ENCODE assay signal across 18 mouse cellular contexts in the genomic region with DNA sequence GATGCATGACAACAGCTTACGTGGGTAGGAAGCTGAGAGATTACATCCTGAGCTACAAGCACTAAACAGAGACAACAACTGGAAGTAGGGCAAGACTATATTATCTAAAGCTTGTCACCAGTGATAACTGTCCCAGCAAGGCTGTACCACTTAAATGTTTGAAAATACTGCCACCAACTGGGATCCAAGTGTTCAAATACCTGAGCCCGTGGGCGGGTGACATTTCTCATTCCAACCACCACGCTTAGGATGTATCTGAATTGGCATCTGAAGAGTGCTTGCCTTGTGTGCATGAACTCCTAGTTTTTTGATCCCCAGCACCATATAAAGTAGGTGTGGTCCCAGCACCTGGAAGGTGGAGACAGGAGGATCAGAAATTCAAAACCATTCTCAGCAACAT. TPM values are rescaled to one million over a fixed set of nuclear protein-coding genes. Genes with fewer than 3 reads are reported as not detected.
"Had no signal": no experiment of that assay in that cellular context is flagged by ENCODE, and none has a peak within 500 bp of the region (broad histone marks: within the 10 kb centered on the region; RNA-seq: fewer than 3 reads in every experiment).

No protein-coding gene starts in this region.

- H3K36me3 ChIP-seq: intestine, embryonic 15.5 days; liver, embryonic 15.5 days; lung, embryonic 15.5 days had no signal

- H3K4me2 ChIP-seq: intestine, embryonic 15.5 days; liver, embryonic 11.5 days; liver, embryonic 15.5 days; lung, embryonic 15.5 days; midbrain, embryonic 15.5 days; neural tube, embryonic 13.5 days had no signal

- ATAC-seq: intestine, embryonic 15.5 days; midbrain, embryonic 15.5 days had no signal

- H3K9ac ChIP-seq: intestine, embryonic 15.5 days; liver, embryonic 15.5 days; lung, embryonic 15.5 days; midbrain, embryonic 15.5 days; neural tube, embryonic 13.5 days had no signal

- H3K27ac ChIP-seq: intestine, embryonic 15.5 days; left cerebral cortex, adult 2 months; limb, embryonic 10.5 days; liver, embryonic 15.5 days; lung, embryonic 15.5 days; midbrain, embryonic 10.5 days; midbrain, embryonic 15.5 days; neural tube, embryonic 13.5 days had no signal

- H3K9me3 ChIP-seq: intestine, embryonic 15.5 days; limb, embryonic 10.5 days; liver, embryonic 15.5 days; lung, embryonic 15.5 days; midbrain, embryonic 10.5 days; midbrain, embryonic 15.5 days; neural tube, embryonic 13.5 days had no signal

- H3K4me3 ChIP-seq: intestine, embryonic 15.5 days; left cerebral cortex, adult 2 months; limb, embryonic 10.5 days; liver, embryonic 15.5 days; lung, embryonic 15.5 days; midbrain, embryonic 10.5 days; midbrain, embryonic 15.5 days; neural tube, embryonic 13.5 days had no signal

- DNase-seq: kidney, adult 8-10 months; kidney, postnatal 10 days; kidney, postnatal 4 days; lung, postnatal 36 days; retina, postnatal 1 day; right cerebral cortex, postnatal 14 days; thymus, adult 2 months; thymus, postnatal 25 days had no signal

- H3K4me1 ChIP-seq: intestine, embryonic 15.5 days; limb, embryonic 10.5 days; liver, embryonic 15.5 days; lung, embryonic 15.5 days; midbrain, embryonic 15.5 days; neural tube, embryonic 13.5 days had no signal

- H3K27me3 ChIP-seq: intestine, embryonic 15.5 days; liver, embryonic 15.5 days; lung, embryonic 15.5 days; midbrain, embryonic 15.5 days; neural tube, embryonic 13.5 days had no signal

RNA-seq across cellular contexts. Expression of gene Fam169a, which starts 28.6 kb away (rescaled TPM):
- polyA plus RNA-seq: small intestine, adult 2 months had no signal
